Mouse (Mus musculus) limb, embryonic 15.5 days (tissue): ENCODE data around the gene 9430097D07Rik. TPM values are rescaled to one million over a fixed set of nuclear protein-coding genes. Genes with fewer than 3 reads are reported as not detected.

Source experiments
- ATAC-seq: fragments of 200-750 bp; cut with Nextera tagmentation; 2 replicates; pipeline ENCODE4 v1.8.0; 2017; ENCODE audit warnings: low read depth, moderate TSS enrichment; ENCODE audit not compliant: insufficient number of reproducible peaks, low FRiP score, low TSS enrichment
- H3K27ac ChIP-seq: fragments of 300-500 bp; sonication (generic); 2 replicates; pipeline ENCODE4 v1.5.1; 2015; ENCODE audit warnings: moderate library complexity, mild to moderate bottlenecking, inconsistent platforms
- H3K27me3 ChIP-seq: fragments of 300-500 bp; sonication (generic); 2 replicates; pipeline ENCODE4 v1.6.1; 2015; ENCODE audit warnings: inconsistent platforms
- H3K36me3 ChIP-seq: fragments of 300-500 bp; sonication (generic); 2 replicates; pipeline ENCODE4 v1.6.1; 2015; ENCODE audit warnings: inconsistent platforms
- H3K4me1 ChIP-seq: fragments of 300-500 bp; sonication (generic); 2 replicates; pipeline ENCODE4 v1.6.1; 2015; ENCODE audit warnings: inconsistent platforms
- H3K4me2 ChIP-seq: fragments of 300-500 bp; sonication (generic); 2 replicates; pipeline ENCODE4 v1.6.1; 2015; ENCODE audit warnings: mild to moderate bottlenecking, inconsistent platforms
- H3K4me3 ChIP-seq: fragments of 300-500 bp; sonication (generic); 2 replicates; pipeline ENCODE4 v1.5.1; 2015; ENCODE audit warnings: mild to moderate bottlenecking, inconsistent platforms
- H3K9ac ChIP-seq: fragments of 300-500 bp; sonication (generic); 2 replicates; pipeline ENCODE4 v1.6.1; 2015; ENCODE audit warnings: inconsistent platforms
- H3K9me3 ChIP-seq: fragments of 300-500 bp; sonication (generic); 2 replicates; pipeline ENCODE4 v1.6.1; 2016; ENCODE audit warnings: inconsistent platforms
- WGBS: fragments of 180-500 bp; shearing (Covaris S2); methylation state at CpG from one replicate; pipeline ENCODE4 v1.1.7; 2015; 5-methylcytosine and 5-hydroxymethylcytosine counted together
- polyA plus RNA-seq: library from polyadenylated mRNA; unstranded; fragments of >200 nt; fragmentation: Nextera tagmentation; extraction: Ambion mirVana; gene quantifications from 2 replicates; pipeline ENCODE4 v1.2.1, GENCODE M21; 2015

9430097D07Rik gene
- polyA plus RNA-seq, 1 experiment from 2014 or later: not detected

GRCm38 (mm10) chr2:32525816-32526215 is 49.7 kb downstream of the 9430097D07Rik start:
- Histone ChIP-seq H3K4me2 (no peak overlapping the region), H3K27ac (no peak overlapping the region), H3K4me3 (no peak overlapping the region), H3K9me3 (no peaks in the 10 kb centered on the region), H3K27me3 (no peaks in the 10 kb centered on the region), H3K36me3 (no peaks in the 10 kb centered on the region), H3K9ac (no peak overlapping the region), H3K4me1 (no peaks in the 10 kb centered on the region)
- no peak for ATAC-seq
- WGBS: 84% methylated on average over 12 of the region's 12 CpGs

- H3K4me3 ChIP-seq: no peak overlapping the region
- no peaks in the 10 kb centered on the region for H3K36me3 ChIP-seq
- no peak overlapping the region for H3K9ac ChIP-seq
- H3K4me1 ChIP-seq: no peaks in the 10 kb centered on the region
- H3K27me3 ChIP-seq: no peaks in the 10 kb centered on the region
- H3K27ac ChIP-seq: no peak overlapping the region
- ATAC-seq: no peak
- H3K9me3 ChIP-seq: no peaks in the 10 kb centered on the region
- no peak overlapping the region for H3K4me2 ChIP-seq
- WGBS: 91% methylated on average over 13 of the region's 13 CpGs
These were observed 50.9 kb downstream of the 9430097D07Rik start for GRCm38 (mm10) chr2:32524536-32525031.

Other genes starting within 250 kb of the 9430097D07Rik start
- gene Ciz1, start 223.4 kb downstream of the 9430097D07Rik start, polyA plus RNA-seq: 42.7 and 46.2 TPM in 2 replicates
- gene Dnm1, start 222.3 kb downstream of the 9430097D07Rik start, polyA plus RNA-seq: 20.5 and 26.6 TPM in 2 replicates
- gene 1110008P14Rik, start 193.7 kb downstream of the 9430097D07Rik start, polyA plus RNA-seq: 58.0 and 67.7 TPM in 2 replicates
- gene Lcn2, start 187.4 kb downstream of the 9430097D07Rik start, polyA plus RNA-seq: 3.2 and 3.9 TPM in 2 replicates
- gene Ptges2, start 179.8 kb downstream of the 9430097D07Rik start, polyA plus RNA-seq: 24.9 and 26.0 TPM in 2 replicates
- 5.6 and 6.0 TPM in 2 replicates for gene Naif1, start 125.2 kb downstream of the 9430097D07Rik start, polyA plus RNA-seq
- gene Slc25a25, start 124.2 kb downstream of the 9430097D07Rik start, polyA plus RNA-seq: 17.1 and 17.5 TPM in 2 replicates
- gene Fam102a, start 40.4 kb downstream of the 9430097D07Rik start, polyA plus RNA-seq: 14.7 and 17.3 TPM in 2 replicates
- gene Dpm2, start 4.8 kb downstream of the 9430097D07Rik start, polyA plus RNA-seq: 114 and 117 TPM in 2 replicates
- 0.12 and 0.82 TPM in 2 replicates for gene Pip5kl1, start 887 bp downstream of the 9430097D07Rik start, polyA plus RNA-seq
- 33.8 and 44.2 TPM in 2 replicates for gene St6galnac4, start 11.4 kb upstream of the 9430097D07Rik start, polyA plus RNA-seq
- 24.7 and 27.1 TPM in 2 replicates for gene St6galnac6, start 24.0 kb upstream of the 9430097D07Rik start, polyA plus RNA-seq
- gene Ak1, start 46.1 kb upstream of the 9430097D07Rik start, polyA plus RNA-seq: 46.9 and 132 TPM in 2 replicates
- gene Eng, start 70.9 kb upstream of the 9430097D07Rik start, polyA plus RNA-seq: 64.6 and 71.5 TPM in 2 replicates
- 33.5 and 34.8 TPM in 2 replicates for gene Fpgs, start 128.5 kb upstream of the 9430097D07Rik start, polyA plus RNA-seq
- 84.4 and 101 TPM in 2 replicates for gene Cdk9, start 137.4 kb upstream of the 9430097D07Rik start, polyA plus RNA-seq
- gene Sh2d3c, start 145.4 kb upstream of the 9430097D07Rik start, polyA plus RNA-seq: 23.0 and 24.7 TPM in 2 replicates
- not detected in 2 replicates for gene 6330409D20Rik, start 165.3 kb upstream of the 9430097D07Rik start, polyA plus RNA-seq
- gene Tor2a, start 181.6 kb upstream of the 9430097D07Rik start, polyA plus RNA-seq: 68.5 and 71.7 TPM in 2 replicates
- gene Ttc16, start 199.9 kb upstream of the 9430097D07Rik start, polyA plus RNA-seq: 0.12 and 0.13 TPM in 2 replicates
- 6.6 and 7.2 TPM in 2 replicates for gene Ptrh1, start 200.1 kb upstream of the 9430097D07Rik start, polyA plus RNA-seq
- gene Cfap157, start 208.7 kb upstream of the 9430097D07Rik start, polyA plus RNA-seq: 0.37 and 1.0 TPM in 2 replicates